Mouse (Mus musculus) forebrain, postnatal 0 days (tissue): ENCODE data around the gene Rnf38. TPM values are rescaled to one million over a fixed set of nuclear protein-coding genes. Genes with fewer than 3 reads are reported as not detected.

ENCODE experiments used
- ATAC-seq: fragments of 200-750 bp; cut with Nextera tagmentation; 2 replicates; pipeline ENCODE4 v1.8.0; 2017; ENCODE audit warnings: mild to moderate bottlenecking, moderate library complexity
- DNase-seq: peaks from one replicate; pipeline ENCODE4 v3.0.0-alpha.2; 2015
- H3K27ac ChIP-seq: fragments of 300-500 bp; sonication (generic); 2 replicates; pipeline ENCODE4 v1.5.1; 2014; ENCODE audit warnings: low read depth, mild to moderate bottlenecking, antibody characterized with exemption, low read length, moderate library complexity, mixed read lengths
- H3K27me3 ChIP-seq: fragments of 300-500 bp; sonication (generic); 2 replicates; pipeline ENCODE4 v1.6.1; 2014; ENCODE audit warnings: mild to moderate bottlenecking, low read length, mixed read lengths; ENCODE audit not compliant: insufficient read depth
- H3K36me3 ChIP-seq: fragments of 300-500 bp; sonication (generic); 2 replicates; pipeline ENCODE4 v1.6.1; 2014; ENCODE audit warnings: mild to moderate bottlenecking, moderate library complexity; ENCODE audit not compliant: insufficient read depth
- H3K4me1 ChIP-seq: fragments of 300-500 bp; sonication (generic); 2 replicates; pipeline ENCODE4 v1.6.1; 2014; ENCODE audit warnings: antibody characterized with exemption; ENCODE audit not compliant: insufficient read depth
- H3K4me2 ChIP-seq: fragments of 300-500 bp; sonication (generic); 2 replicates; pipeline ENCODE4 v1.6.1; 2014; ENCODE audit warnings: low read depth, mild to moderate bottlenecking, moderate library complexity
- H3K4me3 ChIP-seq: fragments of 300-500 bp; sonication (generic); 2 replicates; pipeline ENCODE4 v1.5.1; 2014; ENCODE audit warnings: low read depth, low read length, mixed read lengths
- H3K9ac ChIP-seq: fragments of 300-500 bp; sonication (generic); 2 replicates; pipeline ENCODE4 v1.6.1; 2014; ENCODE audit warnings: mild to moderate bottlenecking
- H3K9me3 ChIP-seq: fragments of 300-500 bp; sonication (generic); 2 replicates; pipeline ENCODE4 v1.6.1; 2016; ENCODE audit warnings: low read length
- CTCF ChIP-seq: sonication (generic); IDR thresholded peaks from 2 replicates; pipeline ENCODE4 v1.5.1; 2016; ENCODE audit warnings: antibody characterized with exemption, control low read depth, low read depth
- WGBS: fragments of 180-500 bp; shearing (Covaris S2); extraction: QIAGEN DNeasy Blood & Tissue Kit; methylation state at CpG from one replicate; pipeline ENCODE4 v1.1.7; 2014; 5-methylcytosine and 5-hydroxymethylcytosine counted together
- polyA plus RNA-seq: library from polyadenylated mRNA; unstranded; fragments of >200 nt; fragmentation: Nextera tagmentation; extraction: Ambion mirVana; gene quantifications from 2 replicates; pipeline ENCODE4 v1.2.1, GENCODE M21; 2015
- total RNA-seq: library from RNA; depleted of rRNA; stranded (reverse); fragments of >200 nt; gene quantifications from 2 replicates; pipeline ENCODE4 v1.2.3, GENCODE M21; 2014; rRNA removed

The Rnf38 gene
- 51.4 and 82.7 TPM in 2 replicates for total RNA-seq
- polyA plus RNA-seq = 12.3 and 17.6 TPM in 2 replicates

DNA sequence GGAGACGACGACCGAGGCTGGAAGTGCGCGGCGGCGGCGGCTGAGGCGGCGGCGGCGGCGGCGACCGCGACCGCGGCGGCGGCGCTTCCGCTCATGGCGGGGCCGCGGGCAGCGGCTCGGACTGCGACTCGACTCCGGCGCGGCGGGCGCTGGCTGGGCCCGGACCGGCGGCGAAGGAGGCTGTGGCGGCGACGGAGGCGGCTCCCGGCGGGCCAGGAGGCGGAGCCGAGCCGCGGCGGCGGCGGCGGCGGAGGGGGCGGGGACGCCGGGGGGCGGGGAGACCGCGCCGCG is at the start of gene Rnf38:
Gene Rnf38 (minus strand): TSS at position 77 of the 291 bp plus-strand sequence.
- Histone ChIP-seq H3K9ac (peak within 1 kb of the TSS; percentile 72), H3K27ac (peak within 1 kb of the TSS; percentile 78), H3K9me3 (no peaks in the 10 kb centered on the region), H3K27me3 (no peaks in the 10 kb centered on the region), H3K4me2 (peak within 1 kb of the TSS; percentile 84), H3K4me3 (peak within 1 kb of the TSS; percentile 91), H3K4me1 (peaks cover 3% of the 10 kb centered on the region; the same call in 1 of the 2 replicates), H3K36me3 (no peaks in the 10 kb centered on the region)
- no peak for ATAC-seq
- DNase-seq = no peak
- under 1% methylated on average over 16 of the region's 61 CpGs for whole genome bisulfite sequencing
- no peak for TF ChIP-seq CTCF

DNA sequence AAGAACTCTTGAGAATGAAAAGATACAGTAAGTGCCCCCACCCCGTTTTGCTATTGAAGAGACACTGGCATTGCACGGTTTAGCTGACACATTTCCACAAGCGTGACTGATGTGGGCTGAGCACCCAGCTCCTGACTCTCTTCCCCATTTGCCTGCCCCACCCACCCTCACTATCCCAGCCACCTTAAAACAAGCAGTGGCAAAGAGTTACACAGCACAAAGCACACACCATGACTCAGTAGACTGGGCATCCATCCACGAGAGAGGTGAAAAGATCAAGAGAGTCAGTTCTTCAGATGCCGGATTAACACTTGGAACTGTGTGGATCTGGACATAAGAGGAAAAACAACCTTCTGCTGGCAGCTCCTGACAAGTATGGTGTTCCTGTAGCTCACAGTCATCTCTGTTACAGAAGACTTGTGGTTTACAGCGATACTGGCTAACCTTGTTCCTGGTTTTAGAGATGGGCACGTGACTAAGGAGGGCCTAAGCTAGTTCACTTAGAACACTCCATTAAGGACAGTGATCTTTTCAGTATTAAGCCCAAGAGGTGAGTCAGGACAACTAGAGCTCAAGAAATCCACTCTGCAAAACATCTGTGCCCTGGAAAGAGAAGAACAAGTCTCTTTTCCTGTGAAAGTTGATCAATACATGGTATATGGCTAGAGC is 48.1 kb upstream of the Rnf38 start:
- no peak overlapping the region for H3K4me2 ChIP-seq
- no peaks in the 10 kb centered on the region for H3K36me3 ChIP-seq
- WGBS = 81% methylated on average over 7 of the region's 7 CpGs
- no peaks in the 10 kb centered on the region for H3K4me1 ChIP-seq
- H3K9ac ChIP-seq = no peak overlapping the region
- TF ChIP-seq CTCF = no peak
- no peaks in the 10 kb centered on the region for H3K27me3 ChIP-seq
- ATAC-seq (no peak), DNase-seq (no peak)
- H3K27ac ChIP-seq = no peak overlapping the region
- H3K4me3 ChIP-seq = no peak overlapping the region
- H3K9me3 ChIP-seq = no peaks in the 10 kb centered on the region

DNA sequence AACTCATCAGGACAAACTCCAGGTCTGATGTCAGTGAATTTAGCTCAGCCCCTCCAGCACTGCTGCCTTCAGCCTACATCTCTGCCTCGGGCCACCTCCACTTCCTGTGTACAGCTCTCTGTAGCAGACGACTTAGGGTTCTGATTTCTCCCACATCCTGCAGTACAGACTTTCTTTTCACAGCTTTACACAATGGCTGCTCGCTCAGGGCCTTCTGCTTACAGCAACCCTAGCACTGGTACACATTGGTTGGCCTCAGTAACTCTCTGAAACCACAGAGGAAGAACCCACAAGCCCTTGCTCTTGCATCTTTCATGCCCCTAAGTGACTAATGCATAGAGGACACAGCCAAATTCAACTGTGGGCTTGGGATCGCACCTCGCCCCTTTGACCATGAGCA is 37.5 kb upstream of the Rnf38 start:
- 76% methylated on average over 5 of the region's 5 CpGs for WGBS
- H3K27ac ChIP-seq = no peak overlapping the region
- H3K4me2 ChIP-seq = no peak overlapping the region
- H3K9me3 ChIP-seq = no peaks in the 10 kb centered on the region
- no peak overlapping the region for H3K9ac ChIP-seq
- ATAC-seq (no peak), DNase-seq (no peak)
- no peak for TF ChIP-seq CTCF
- no peak overlapping the region for H3K4me3 ChIP-seq
- no peaks in the 10 kb centered on the region for H3K27me3 ChIP-seq
- H3K4me1 ChIP-seq = no peaks in the 10 kb centered on the region
- no peaks in the 10 kb centered on the region for H3K36me3 ChIP-seq

DNA sequence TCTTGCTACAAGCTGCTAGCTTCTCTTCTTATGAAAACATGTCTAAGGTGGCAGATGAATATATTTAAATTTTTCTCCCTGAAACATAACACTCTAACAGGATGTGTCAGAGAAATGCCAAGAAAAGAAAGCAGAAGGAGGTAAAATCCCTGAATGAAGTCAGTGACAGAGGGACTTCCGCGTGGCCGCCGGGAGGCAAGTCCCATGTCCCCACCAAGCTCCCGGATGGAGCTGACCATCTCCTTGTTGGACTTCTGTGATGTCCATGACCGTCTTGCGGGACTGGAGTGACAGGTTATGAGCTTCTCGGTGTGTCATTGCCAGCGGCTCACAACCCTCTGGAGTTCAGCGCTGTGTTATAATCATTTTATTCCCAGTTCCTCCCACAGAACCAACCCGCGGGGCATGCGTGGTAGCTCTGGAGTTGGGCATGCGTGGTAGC is 35.8 kb upstream of the Rnf38 start:
- H3K9me3 ChIP-seq = no peaks in the 10 kb centered on the region
- H3K36me3 ChIP-seq = no peaks in the 10 kb centered on the region
- no peak overlapping the region for H3K27ac ChIP-seq
- H3K4me2 ChIP-seq = no peak overlapping the region
- TF ChIP-seq CTCF = no peak
- H3K9ac ChIP-seq = no peak overlapping the region
- no peak for DNase-seq
- H3K4me3 ChIP-seq = no peak overlapping the region
- H3K27me3 ChIP-seq = no peaks in the 10 kb centered on the region
- ATAC-seq = peak; percentile 40
- no peaks in the 10 kb centered on the region for H3K4me1 ChIP-seq
- 86% methylated on average over 14 of the region's 14 CpGs for WGBS

DNA sequence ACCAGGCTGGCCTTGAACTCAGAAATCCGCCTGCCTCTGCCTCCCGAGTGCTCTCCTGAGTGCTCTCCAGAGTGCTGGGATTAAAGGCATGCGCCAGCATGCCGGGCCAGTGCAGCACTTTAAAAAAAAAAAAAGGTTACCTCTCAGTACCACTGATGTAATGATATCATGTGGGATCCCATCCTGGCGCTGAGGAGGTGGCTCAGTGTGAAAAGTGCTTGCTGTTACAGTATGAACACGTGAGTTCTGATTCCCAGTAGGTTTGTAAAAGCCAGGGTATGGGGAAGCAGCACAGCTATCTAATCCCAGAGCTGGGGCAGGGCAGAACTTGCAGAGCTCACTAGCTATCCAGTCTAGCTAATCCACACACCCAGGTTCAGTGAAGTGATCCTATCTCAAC is 33.8 kb upstream of the Rnf38 start:
- WGBS = 88% methylated on average over 6 of the region's 6 CpGs
- H3K36me3 ChIP-seq = no peaks in the 10 kb centered on the region
- no peaks in the 10 kb centered on the region for H3K27me3 ChIP-seq
- no peak overlapping the region for H3K27ac ChIP-seq
- H3K4me3 ChIP-seq = no peak overlapping the region
- H3K9me3 ChIP-seq = no peaks in the 10 kb centered on the region
- TF ChIP-seq CTCF = no peak
- H3K9ac ChIP-seq = no peak overlapping the region
- no peaks in the 10 kb centered on the region for H3K4me1 ChIP-seq
- DNase-seq (no peak), ATAC-seq (no peak)
- H3K4me2 ChIP-seq = no peak overlapping the region

DNA sequence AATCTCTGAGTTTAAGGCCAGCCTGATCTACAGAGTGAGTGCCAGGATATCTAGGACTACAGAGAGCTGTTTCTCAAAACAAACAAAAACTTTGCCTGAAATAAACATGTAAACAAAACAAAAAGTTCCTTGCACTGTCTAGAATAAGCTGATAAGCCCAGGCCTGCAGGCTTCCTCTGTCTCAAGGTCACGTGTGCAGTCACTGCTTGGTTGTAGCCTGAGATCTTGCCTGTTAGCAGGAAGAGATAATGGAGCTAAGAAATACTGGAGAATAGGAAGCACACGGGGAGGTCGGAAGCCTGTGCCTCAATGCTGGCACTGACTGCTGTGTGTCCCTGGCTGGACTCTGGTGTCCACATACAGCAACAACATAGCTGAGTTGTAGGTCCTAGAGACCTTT is 31.9 kb upstream of the Rnf38 start:
- H3K27me3 ChIP-seq = no peaks in the 10 kb centered on the region
- DNase-seq = no peak
- no peaks in the 10 kb centered on the region for H3K36me3 ChIP-seq
- TF ChIP-seq CTCF = no peak
- no peak overlapping the region for H3K9ac ChIP-seq
- ATAC-seq = no peak
- no peak overlapping the region for H3K4me2 ChIP-seq
- H3K4me1 ChIP-seq = no peaks in the 10 kb centered on the region
- H3K27ac ChIP-seq = no peak overlapping the region
- WGBS = 79% methylated on average over 3 of the region's 3 CpGs
- no peak overlapping the region for H3K4me3 ChIP-seq
- H3K9me3 ChIP-seq = no peaks in the 10 kb centered on the region

DNA sequence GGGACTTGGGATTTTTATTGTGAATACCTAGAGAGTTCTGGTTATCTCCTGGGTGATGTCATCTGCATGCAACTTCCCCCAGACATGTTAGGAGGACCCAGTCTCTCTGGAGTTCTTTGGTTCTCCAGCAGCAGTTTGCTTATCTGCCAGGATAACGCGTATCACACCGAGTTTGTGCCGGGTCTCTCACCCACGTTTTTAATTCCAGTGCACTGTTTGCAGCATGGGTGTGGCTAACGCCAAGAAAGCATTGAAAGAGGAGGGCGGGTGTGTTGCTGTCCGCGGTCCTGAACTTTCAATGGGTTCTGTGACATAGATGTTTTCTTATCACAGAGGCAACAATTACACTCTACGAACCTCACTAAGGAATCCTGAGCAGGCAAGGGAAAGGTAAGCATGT is 26.7 kb upstream of the Rnf38 start:
- WGBS = 4% methylated on average over 10 of the region's 10 CpGs
- H3K27ac ChIP-seq = no peak overlapping the region

More for the DNA sequence above, 26.7 kb upstream of the Rnf38 start:
- no peak overlapping the region for H3K4me2 ChIP-seq
- TF ChIP-seq CTCF = no peak
- H3K27me3 ChIP-seq = no peaks in the 10 kb centered on the region
- H3K9ac ChIP-seq = no peak overlapping the region
- no peaks in the 10 kb centered on the region for H3K4me1 ChIP-seq
- no peak overlapping the region for H3K4me3 ChIP-seq
- no peaks in the 10 kb centered on the region for H3K9me3 ChIP-seq
- no peaks in the 10 kb centered on the region for H3K36me3 ChIP-seq
- ATAC-seq = no peak
- DNase-seq = no peak
